Mouse (Mus musculus) adrenal gland, postnatal 0 days (tissue): ENCODE results near the gene Gm12253. TPM values are rescaled to one million over a fixed set of nuclear protein-coding genes. Genes with fewer than 3 reads are reported as not detected.

Experiments
- polyA plus RNA-seq: library from polyadenylated mRNA; unstranded; fragments of >200 nt; fragmentation: Nextera tagmentation; extraction: Ambion mirVana; gene quantifications from 2 replicates; pipeline ENCODE4 v1.2.1, GENCODE M21; 2015

Gene Gm12253
- not detected in 2 replicates for polyA plus RNA-seq

DNA sequence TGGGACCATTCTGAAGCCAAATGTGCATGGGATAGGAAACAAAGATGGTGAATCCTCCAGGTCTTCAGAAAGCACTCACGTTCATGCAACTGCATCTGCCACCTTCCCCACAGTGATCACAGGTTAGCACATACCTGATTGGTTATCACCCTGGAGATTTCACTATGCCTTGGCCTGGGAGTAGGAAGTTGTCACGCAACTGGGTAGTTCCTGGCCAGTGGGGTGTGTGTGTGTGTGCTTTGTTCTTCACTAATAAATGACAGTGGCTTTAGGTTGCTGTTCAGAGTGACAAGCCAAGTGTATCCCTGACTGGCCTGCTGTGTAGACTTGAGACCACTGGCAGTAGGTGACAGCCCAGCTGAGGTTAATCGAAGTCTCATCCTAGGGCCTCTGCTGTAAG, at the start of gene Gm12253:
Gene Gm12253 (plus strand): TSS at position 301 of the 400 bp plus-strand sequence.

DNA sequence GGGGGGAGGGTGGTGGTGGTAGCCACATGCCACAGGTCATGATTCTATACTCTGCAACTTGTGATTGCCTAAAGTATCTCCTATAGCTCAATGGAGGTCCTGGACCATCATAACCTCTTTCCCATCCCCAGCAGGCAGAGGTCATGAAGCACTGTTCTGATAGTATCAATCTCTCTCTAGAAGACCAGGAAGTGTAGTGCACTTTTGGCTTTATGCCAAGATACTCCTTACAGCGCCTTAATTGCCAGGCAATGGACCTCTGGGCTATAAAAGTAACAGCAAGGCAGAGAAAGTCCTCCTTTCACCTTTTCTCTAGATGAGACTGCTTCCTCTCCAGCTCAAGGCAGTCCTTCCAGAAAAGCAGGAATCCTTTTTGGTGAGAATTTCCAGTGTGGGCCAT, 11.5 kb upstream of the Gm12253 start, which contains the start of gene 1810065E05Rik:
Gene 1810065E05Rik (plus strand): TSS at position 297 of the 400 bp plus-strand sequence.

DNA sequence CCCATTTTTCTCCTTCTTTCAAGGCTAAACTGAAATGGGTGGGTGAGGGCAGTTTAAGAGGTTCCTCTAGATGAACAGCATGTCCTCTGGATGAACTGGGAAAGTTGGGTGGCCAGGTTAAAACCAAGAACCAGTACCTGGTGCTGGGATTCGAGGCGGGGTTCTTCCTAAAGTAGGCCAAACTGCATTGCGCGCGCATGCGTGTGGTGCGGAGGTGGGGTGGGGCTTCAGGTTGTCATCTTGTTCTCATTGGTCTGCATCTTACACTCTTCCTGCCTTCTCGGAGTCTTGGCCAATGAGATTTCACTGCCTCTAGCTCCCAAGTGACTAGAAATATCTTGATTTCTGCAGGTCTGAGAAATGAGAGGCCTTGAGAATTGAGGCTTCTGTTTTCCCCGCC, 20.4 kb downstream of the Gm12253 start, which contains the start of gene Lypd9:
Gene Lypd9 (minus strand): TSS at position 165 of the 400 bp plus-strand sequence.

DNA sequence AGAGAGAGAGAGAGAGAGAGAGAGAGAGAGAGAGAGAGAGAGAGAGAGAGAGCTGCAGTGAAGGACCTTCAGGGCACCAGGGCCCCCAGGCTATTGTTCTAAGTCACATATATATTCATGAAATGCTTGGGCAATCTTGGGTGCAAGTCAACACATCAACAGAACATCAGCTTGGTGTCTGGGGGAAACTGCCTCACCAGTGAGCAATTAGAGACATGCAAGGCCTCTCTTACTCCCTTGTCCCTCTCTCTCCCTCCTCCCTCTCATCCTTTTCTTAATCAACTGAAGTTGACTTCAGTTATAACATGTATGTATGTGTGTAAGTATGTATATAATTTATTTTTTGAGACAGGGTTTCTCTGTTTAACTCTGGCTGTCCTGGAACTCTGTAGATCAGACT, 29.8 kb downstream of the Gm12253 start, which contains the start of gene Olfr30:
Gene Olfr30 (minus strand): TSS at position 101 of the 400 bp plus-strand sequence.

Other genes starting within 250 kb of the Gm12253 start
- 10.6 and 14.0 TPM in 2 replicates for gene Igtp, start 233.0 kb upstream of the Gm12253 start, polyA plus RNA-seq
- gene Irgm2, start 232.9 kb upstream of the Gm12253 start, polyA plus RNA-seq: 7.7 and 8.3 TPM in 2 replicates
- gene 4930438A08Rik, start 157.8 kb upstream of the Gm12253 start, polyA plus RNA-seq: 0.14 and 0.50 TPM in 2 replicates
- gene Zfp692, start 125.5 kb upstream of the Gm12253 start, polyA plus RNA-seq: 6.3 and 10.3 TPM in 2 replicates
- gene Zfp672, start 102.2 kb upstream of the Gm12253 start, polyA plus RNA-seq: 56.5 and 56.9 TPM in 2 replicates
- 28.2 and 38.7 TPM in 2 replicates for gene Sh3bp5l, start 101.8 kb upstream of the Gm12253 start, polyA plus RNA-seq
- gene Lypd8, start 53.5 kb upstream of the Gm12253 start, polyA plus RNA-seq: 0.40 and 6.4 TPM in 2 replicates
- not detected in 2 replicates for gene 1810065E05Rik, start 11.4 kb upstream of the Gm12253 start, polyA plus RNA-seq
- not detected in 2 replicates for gene Lypd9, start 20.4 kb downstream of the Gm12253 start, polyA plus RNA-seq
- not detected in 2 replicates for gene Olfr30, start 29.7 kb downstream of the Gm12253 start, polyA plus RNA-seq
- not detected in 2 replicates for gene Olfr332, start 60.0 kb downstream of the Gm12253 start, polyA plus RNA-seq
- not detected in 2 replicates for gene Olfr331, start 70.0 kb downstream of the Gm12253 start, polyA plus RNA-seq
- gene Olfr330, start 102.3 kb downstream of the Gm12253 start, polyA plus RNA-seq: 1.7 and 4.9 TPM in 2 replicates
- gene Olfr329-ps, start 113.9 kb downstream of the Gm12253 start, polyA plus RNA-seq: 0.28 and 2.0 TPM in 2 replicates
- gene Olfr328, start 123.1 kb downstream of the Gm12253 start, polyA plus RNA-seq: 0.24 and 0.77 TPM in 2 replicates
- gene Olfr224, start 138.0 kb downstream of the Gm12253 start, polyA plus RNA-seq: 0.25 TPM in 1 of 2 replicates, not detected in the other
- gene Olfr325, start 145.2 kb downstream of the Gm12253 start, polyA plus RNA-seq: 0.20 TPM in 1 of 2 replicates, not detected in the other
- not detected in 2 replicates for gene Olfr324, start 162.6 kb downstream of the Gm12253 start, polyA plus RNA-seq
- gene 2210407C18Rik, start 183.5 kb downstream of the Gm12253 start, polyA plus RNA-seq: 2.0 TPM in 1 of 2 replicates, not detected in the other
- not detected in 2 replicates for gene Olfr323, start 197.9 kb downstream of the Gm12253 start, polyA plus RNA-seq
- gene Trim58, start 207.9 kb downstream of the Gm12253 start, polyA plus RNA-seq: 0.20 and 1.0 TPM in 2 replicates
- gene Olfr322, start 226.2 kb downstream of the Gm12253 start, polyA plus RNA-seq: not detected in 2 replicates
- not detected in 2 replicates for gene Olfr320, start 248.5 kb downstream of the Gm12253 start, polyA plus RNA-seq